Mouse (Mus musculus) adrenal gland, postnatal 0 days (tissue): ENCODE results near the gene Foxr1. TPM values are rescaled to one million over a fixed set of nuclear protein-coding genes. Genes with fewer than 3 reads are reported as not detected.

Experiments used
- microRNA-seq: library from miRNA; unstranded; fragments of <30 nt; microRNA quantifications from one replicate; pipeline ENCODE4, GENCODE M21; 2016; ENCODE audit warnings: borderline replicate concordance; ENCODE audit not compliant: insufficient number of aligned reads
- polyA plus RNA-seq: library from polyadenylated mRNA; unstranded; fragments of >200 nt; fragmentation: Nextera tagmentation; extraction: Ambion mirVana; gene quantifications from 2 replicates; pipeline ENCODE4 v1.2.1, GENCODE M21; 2015

Gene Foxr1
- polyA plus RNA-seq = not detected in 2 replicates

GRCm38 (mm10) chr9:44440961-44441360 lies at the start of gene Foxr1:
Gene Foxr1 (minus strand): TSS chr9:44441136.

GRCm38 (mm10) chr9:44482552-44482951 lies 41.6 kb upstream of the Foxr1 start, which contains the start of gene Bcl9l:
Gene Bcl9l (plus strand): TSS chr9:44482825.

GRCm38 (mm10) chr9:44454891-44455220 lies 13.9 kb upstream of the Foxr1 start, which contains the start of gene Upk2:
Gene Upk2 (minus strand): TSS chr9:44454976.

GRCm38 (mm10) chr9:44418519-44419385 lies 22.2 kb downstream of the Foxr1 start, which contains the start of gene Ccdc84:
Gene Ccdc84 (minus strand): TSS chr9:44418569.

GRCm38 (mm10) chr9:44406906-44407751 lies 33.8 kb downstream of the Foxr1 start, which contains the start of the genes Rps25 and Trappc4:
Gene Rps25 (plus strand): TSS chr9:44407139.
Gene Trappc4 (minus strand): TSS chr9:44407600.

GRCm38 (mm10) chr9:44396684-44397411 lies 44.1 kb downstream of the Foxr1 start, which contains the start of gene Slc37a4:
Gene Slc37a4 (plus strand): TSS chr9:44396852.

Small RNAs within 50 kb of the gene (microRNA-seq; reads per million reads assigned to microRNA genes)
- gene Mir7085 = not detected

Other genes with a start within 250 kb of the Foxr1 start
- gene Cbl, start 207.1 kb downstream of the Foxr1 start, polyA plus RNA-seq = 5.7 and 7.4 TPM in 2 replicates
- 2.3 and 4.2 TPM in 2 replicates for gene Ccdc153, start 200.5 kb downstream of the Foxr1 start, polyA plus RNA-seq
- 0.32 and 0.58 TPM in 2 replicates for gene Pdzd3, start 189.7 kb downstream of the Foxr1 start, polyA plus RNA-seq
- 14.2 and 22.7 TPM in 2 replicates for gene Nlrx1, start 172.5 kb downstream of the Foxr1 start, polyA plus RNA-seq
- 8.9 and 12.6 TPM in 2 replicates for gene Abcg4, start 152.5 kb downstream of the Foxr1 start, polyA plus RNA-seq
- 9.4 and 11.5 TPM in 2 replicates for gene Hinfp, start 135.5 kb downstream of the Foxr1 start, polyA plus RNA-seq
- gene C2cd2l, start 120.9 kb downstream of the Foxr1 start, polyA plus RNA-seq = 10.9 and 11.3 TPM in 2 replicates
- gene Dpagt1, start 115.1 kb downstream of the Foxr1 start, polyA plus RNA-seq = 27.4 and 35.8 TPM in 2 replicates
- gene H2afx, start 106.4 kb downstream of the Foxr1 start, polyA plus RNA-seq = 99.2 and 108 TPM in 2 replicates
- 110 and 170 TPM in 2 replicates for gene Hmbs, start 96.9 kb downstream of the Foxr1 start, polyA plus RNA-seq
- 27.1 and 43.2 TPM in 2 replicates for gene Vps11, start 79.5 kb downstream of the Foxr1 start, polyA plus RNA-seq
- gene Hyou1, start 61.6 kb downstream of the Foxr1 start, polyA plus RNA-seq = 11.9 and 23.6 TPM in 2 replicates
- gene Slc37a4, start 44.3 kb downstream of the Foxr1 start, polyA plus RNA-seq = 21.6 and 31.8 TPM in 2 replicates
- gene Rps25, start 34.0 kb downstream of the Foxr1 start, polyA plus RNA-seq = 2,801 and 4,350 TPM in 2 replicates
- 160 and 163 TPM in 2 replicates for gene Trappc4, start 33.5 kb downstream of the Foxr1 start, polyA plus RNA-seq
- 17.8 and 22.2 TPM in 2 replicates for gene Ccdc84, start 22.6 kb downstream of the Foxr1 start, polyA plus RNA-seq
- 0.11 TPM in 1 of 2 replicates, not detected in the other for gene Upk2, start 13.8 kb upstream of the Foxr1 start, polyA plus RNA-seq
- gene Bcl9l, start 41.7 kb upstream of the Foxr1 start, polyA plus RNA-seq = 8.2 and 8.6 TPM in 2 replicates
- 0.08 and 0.16 TPM in 2 replicates for gene Cxcr5, start 120.7 kb upstream of the Foxr1 start, polyA plus RNA-seq
- 8.5 and 12.8 TPM in 2 replicates for gene Ddx6, start 163.8 kb upstream of the Foxr1 start, polyA plus RNA-seq
- gene Treh, start 232.1 kb upstream of the Foxr1 start, polyA plus RNA-seq = not detected in 2 replicates